Comparison of ENCODE assay signal across 8 mouse cellular contexts in the genomic region with DNA sequence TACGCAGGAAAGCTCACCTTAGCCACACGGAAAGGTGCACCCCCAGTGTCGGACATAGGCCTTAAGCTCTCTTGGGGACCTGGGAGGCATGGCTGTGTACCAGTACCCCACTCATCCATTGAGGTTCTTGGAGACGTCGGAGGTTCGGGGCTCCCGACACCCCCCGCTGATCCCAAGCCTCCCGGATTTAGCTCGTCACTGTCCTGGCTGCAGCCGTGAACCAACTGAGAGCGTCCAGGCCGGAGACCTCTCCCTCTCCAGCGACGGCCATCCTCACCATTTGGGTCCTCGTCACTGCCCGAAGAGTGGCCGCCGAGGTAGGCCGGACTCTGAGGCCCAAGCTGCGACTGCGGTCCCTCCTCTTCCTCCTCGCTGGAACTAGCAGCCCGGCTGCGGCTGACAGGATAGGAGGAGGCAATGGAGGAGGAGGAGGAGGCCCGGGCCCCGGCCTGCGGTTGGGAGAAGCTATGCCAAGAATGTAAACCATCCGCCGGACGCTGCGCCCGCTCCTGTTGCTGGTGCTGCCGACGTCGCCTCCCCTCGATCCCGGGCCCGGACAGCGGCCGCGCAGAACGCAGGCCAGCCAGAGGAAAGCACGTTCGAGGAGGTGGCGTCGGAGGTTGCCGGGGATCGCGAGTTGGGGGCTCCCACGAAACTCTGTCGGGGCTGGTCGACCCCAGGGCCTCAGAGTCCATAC. TPM values are rescaled to one million over a fixed set of nuclear protein-coding genes. Genes with fewer than 3 reads are reported as not detected.
DNase-seq lines count a peak whose midpoint lies in the region; ATAC-seq and TF ChIP-seq lines count a peak whose summit lies in the region.

No protein-coding gene starts in this region.

- WGBS in embryonic facial prominence, embryonic 14.5 days = 4% methylated on average over 24 of the region's 53 CpGs
- 3% methylated on average over 51 of the region's 53 CpGs for WGBS in hindbrain, embryonic 11.5 days
- 2% methylated on average over 51 of the region's 53 CpGs for WGBS in limb, embryonic 15.5 days

- H3K36me3 ChIP-seq in megakaryocyte, embryonic 14.5 days (replicated peaks; ENCODE audit: low read length) = peaks cover 2% of the 10 kb centered on the region
- H3K36me3 ChIP-seq in embryonic facial prominence, embryonic 14.5 days (ENCODE audit: control insufficient read depth, insufficient read depth, low read length) = peaks cover 7% of the 10 kb centered on the region; the same call in 1 of the 2 replicates
- no peaks in the 10 kb centered on the region for H3K36me3 ChIP-seq in hindbrain, embryonic 11.5 days (ENCODE audit: control insufficient read depth, insufficient read depth, low read length)
- H3K36me3 ChIP-seq in limb, embryonic 15.5 days = peaks cover 6% of the 10 kb centered on the region
- H3K36me3 ChIP-seq in myocyte (ENCODE audit: control insufficient read depth, insufficient read depth) = no peaks in the 10 kb centered on the region

- peak overlapping the region; percentile 92 for H3K4me2 ChIP-seq in embryonic facial prominence, embryonic 14.5 days (ENCODE audit: low read depth, low read length)
- H3K4me2 ChIP-seq in hindbrain, embryonic 11.5 days (replicated peaks; ENCODE audit: low read depth, low read length) = peak overlapping the region; percentile 92
- H3K4me2 ChIP-seq in limb, embryonic 15.5 days = peak overlapping the region; percentile 87
- peak overlapping the region; percentile 97 for H3K4me2 ChIP-seq in myocyte (ENCODE audit: low read depth)

- ATAC-seq in megakaryocyte, adult 5-6 weeks (ENCODE audit: poor library complexity, severe bottlenecking) = no peak
- peak; percentile 16 for ATAC-seq in embryonic facial prominence, embryonic 14.5 days (ENCODE audit: low read depth)
- ATAC-seq in hindbrain, embryonic 11.5 days (ENCODE audit: low FRiP score) = peak; percentile 0; the same call in 1 of the 2 replicates
- ATAC-seq in limb, embryonic 15.5 days (ENCODE audit: insufficient number of reproducible peaks, low FRiP score, low TSS enrichment, low read depth) = no peak
- no peak for ATAC-seq in megakaryocyte-erythroid progenitor cell, adult 5-6 weeks (replicated peaks; ENCODE audit: low FRiP score, low TSS enrichment, poor library complexity, severe bottlenecking)

- H3K27me3 ChIP-seq in megakaryocyte, embryonic 14.5 days (replicated peaks) = peaks cover 100% of the 10 kb centered on the region
- H3K27me3 ChIP-seq in embryonic facial prominence, embryonic 14.5 days (replicated peaks; ENCODE audit: control insufficient read depth, insufficient read depth, low read length) = no peaks in the 10 kb centered on the region
- peaks cover 3% of the 10 kb centered on the region; the same call in 1 of the 2 replicates for H3K27me3 ChIP-seq in hindbrain, embryonic 11.5 days (ENCODE audit: control insufficient read depth, insufficient read depth, low read length)
- no peaks in the 10 kb centered on the region for H3K27me3 ChIP-seq in limb, embryonic 15.5 days
- H3K27me3 ChIP-seq in myocyte (ENCODE audit: control insufficient read depth, insufficient read depth, insufficient read length) = no peaks in the 10 kb centered on the region

- peak overlapping the region; percentile 94 for H3ac ChIP-seq in myocyte (ENCODE audit: control insufficient read depth, insufficient read length)

- peak overlapping the region; percentile 92 for H3K9ac ChIP-seq in embryonic facial prominence, embryonic 14.5 days (ENCODE audit: low read depth, low read length)
- peak overlapping the region; percentile 61 for H3K9ac ChIP-seq in hindbrain, embryonic 11.5 days (ENCODE audit: low read depth, low read length)
- peak overlapping the region; percentile 84 for H3K9ac ChIP-seq in limb, embryonic 15.5 days

- peaks cover 51% of the 10 kb centered on the region for H3K79me2 ChIP-seq in myocyte (ENCODE audit: control insufficient read depth, insufficient read depth)

- peaks cover 48% of the 10 kb centered on the region for H3K4me1 ChIP-seq in megakaryocyte, embryonic 14.5 days
- peaks cover 49% of the 10 kb centered on the region for H3K4me1 ChIP-seq in embryonic facial prominence, embryonic 14.5 days (ENCODE audit: control insufficient read depth, insufficient read depth, low read length)
- H3K4me1 ChIP-seq in hindbrain, embryonic 11.5 days (replicated peaks; ENCODE audit: control insufficient read depth, insufficient read depth, low read length) = peaks cover 36% of the 10 kb centered on the region
- H3K4me1 ChIP-seq in limb, embryonic 15.5 days = peaks cover 56% of the 10 kb centered on the region

- peak overlapping the region; percentile 99 for H3K27ac ChIP-seq in embryonic facial prominence, embryonic 14.5 days (replicated peaks; ENCODE audit: low read depth, low read length)
- peak overlapping the region; percentile 82; the same call in 1 of the 2 replicates for H3K27ac ChIP-seq in hindbrain, embryonic 11.5 days (ENCODE audit: low read depth, low read length)
- H3K27ac ChIP-seq in limb, embryonic 15.5 days = peak overlapping the region; percentile 99

- H3K9me3 ChIP-seq in megakaryocyte, embryonic 14.5 days = peaks cover 26% of the 10 kb centered on the region
- no peaks in the 10 kb centered on the region for H3K9me3 ChIP-seq in embryonic facial prominence, embryonic 14.5 days (ENCODE audit: control insufficient read depth, low read length)
- H3K9me3 ChIP-seq in hindbrain, embryonic 11.5 days (ENCODE audit: control insufficient read depth, low read length) = no peaks in the 10 kb centered on the region
- H3K9me3 ChIP-seq in limb, embryonic 15.5 days = no peaks in the 10 kb centered on the region

- DNase-seq in embryonic facial prominence, embryonic 14.5 days (ENCODE audit: low spot score) = peak; percentile 91
- DNase-seq in hindbrain, embryonic 11.5 days (ENCODE audit: low spot score) = peak; percentile 73
- DNase-seq in layer of hippocampus, postnatal 14 days (ENCODE audit: low spot score in 2 of 2) = no peak

- TF ChIP-seq POLR2A in myocyte (IDR thresholded peaks at IDR 0.05; ENCODE audit: insufficient read length, low read depth) = peak; percentile 64

- H3K4me3 ChIP-seq in megakaryocyte, embryonic 14.5 days (replicated peaks) = peak overlapping the region; percentile 64
- peak overlapping the region; percentile 67 for H3K4me3 ChIP-seq in embryonic facial prominence, embryonic 14.5 days (ENCODE audit: low read depth, low read length)
- peak overlapping the region; percentile 61 for H3K4me3 ChIP-seq in hindbrain, embryonic 11.5 days (ENCODE audit: low read depth, low read length)
- H3K4me3 ChIP-seq in limb, embryonic 15.5 days = peak overlapping the region; percentile 81
- peak overlapping the region; percentile 75 for H3K4me3 ChIP-seq in myocyte

TF ChIP-seq in myocyte, 11 proteins besides CTCF, POLR2A, EP300 and RAD21:
- TF ChIP-seq MYOG (IDR thresholded peaks at IDR 0.05; ENCODE audit: control insufficient read depth in 1 of 3, insufficient read depth in 1 of 3, insufficient read length in 2 of 3, low read depth in 2 of 3) (peak in 1 of 3 experiments; percentile 63), REST (IDR thresholded peaks at IDR 0.05; ENCODE audit: insufficient read depth, insufficient read length) (no peak), POLR2AphosphoS2 (IDR thresholded peaks at IDR 0.05; ENCODE audit: insufficient read length, low read depth) (peak; percentile 7), SRF (IDR thresholded peaks at IDR 0.05; ENCODE audit: control insufficient read depth, insufficient read length, low read depth) (no peak), USF1 (IDR thresholded peaks at IDR 0.05; ENCODE audit: low read depth) (no peak), MAX (IDR thresholded peaks at IDR 0.05; ENCODE audit: low read depth) (no peak), TCF12 (IDR thresholded peaks at IDR 0.05; ENCODE audit: insufficient read depth, poor library complexity, severe bottlenecking) (no peak), MYOD1 (IDR thresholded peaks at IDR 0.05; ENCODE audit: control insufficient read depth in 1 of 3, insufficient read length in 2 of 3, low read depth in 2 of 3) (peak in 2 of 3 experiments; percentile 1 to 22), E2F4 (IDR thresholded peaks at IDR 0.05; ENCODE audit: insufficient read depth) (no peak), TCF3 (IDR thresholded peaks at IDR 0.05; ENCODE audit: insufficient read length, low read depth) (no peak), CEBPB (IDR thresholded peaks at IDR 0.05; ENCODE audit: insufficient read depth, poor library complexity, severe bottlenecking) (no peak)

RNA-seq across cellular contexts. Expression of gene Arhgef17, which starts 1.1 kb away (rescaled TPM):
- polyA plus RNA-seq in megakaryocyte, embryonic 14.5 days (2012; ENCODE audit: insufficient read depth, low replicate concordance) = 1.3 TPM in 2 replicates
- total RNA-seq in megakaryocyte, adult 5-6 weeks (2015) = 0.09 and 0.21 TPM in 2 replicates
- total RNA-seq in megakaryocyte, adult 5-6 weeks (2017) = 0.12 TPM in 1 of 2 replicates, not detected in the other
- polyA plus RNA-seq in embryonic facial prominence, embryonic 14.5 days (2014; fragmentation: Nextera tagmentation; extraction: Ambion mirVana) = 16.3 and 16.8 TPM in 2 replicates
- 6.3 and 8.3 TPM in 2 replicates for polyA plus RNA-seq in hindbrain, embryonic 11.5 days (2014; fragmentation: Nextera tagmentation; extraction: Ambion mirVana)
- polyA plus RNA-seq in limb, embryonic 15.5 days (2015; fragmentation: Nextera tagmentation; extraction: Ambion mirVana) = 8.0 and 8.5 TPM in 2 replicates
- 24.7 TPM for polyA plus RNA-seq in myocyte (2012; fragmentation: generic; extraction: Trizol)
- total RNA-seq in layer of hippocampus, postnatal 14 days (2021) = 100 to 1,000 TPM; 113 to 117 TPM
- not detected in 2 replicates for total RNA-seq in megakaryocyte-erythroid progenitor cell, adult 5-6 weeks (2014; fragmentation: Nextera tagmentation)
- total RNA-seq in megakaryocyte-erythroid progenitor cell, adult 5-6 weeks (2017) = not detected in 2 replicates

RNA-seq across cellular contexts. Expression of gene P2ry6, which starts 43.7 kb away (rescaled TPM):
- 7.0 and 20.0 TPM in 2 replicates for polyA plus RNA-seq in megakaryocyte, embryonic 14.5 days (2012; ENCODE audit: insufficient read depth, low replicate concordance)
- total RNA-seq in megakaryocyte, adult 5-6 weeks (2015) = 32.8 and 34.2 TPM in 2 replicates
- total RNA-seq in megakaryocyte, adult 5-6 weeks (2017) = 12.0 and 12.9 TPM in 2 replicates
- polyA plus RNA-seq in embryonic facial prominence, embryonic 14.5 days (2014; fragmentation: Nextera tagmentation; extraction: Ambion mirVana) = 6.9 and 7.3 TPM in 2 replicates
- polyA plus RNA-seq in hindbrain, embryonic 11.5 days (2014; fragmentation: Nextera tagmentation; extraction: Ambion mirVana) = 3.1 and 3.3 TPM in 2 replicates
- 6.0 and 7.9 TPM in 2 replicates for polyA plus RNA-seq in limb, embryonic 15.5 days (2015; fragmentation: Nextera tagmentation; extraction: Ambion mirVana)
- polyA plus RNA-seq in myocyte (2012; fragmentation: generic; extraction: Trizol) = 0.13 TPM
- total RNA-seq in layer of hippocampus, postnatal 14 days (2021) = 1 to 10 TPM; 3.0 to 6.0 TPM
- total RNA-seq in megakaryocyte-erythroid progenitor cell, adult 5-6 weeks (2014; fragmentation: Nextera tagmentation) = not detected in 2 replicates
- total RNA-seq in megakaryocyte-erythroid progenitor cell, adult 5-6 weeks (2017) = not detected in 2 replicates

Comparison
In these comparisons a context has a peak if more than half of its experiments do, and no peak if none do; other contexts are left out.
1. ATAC-seq: peak in embryonic facial prominence, embryonic 14.5 days (single experiment) and hindbrain, embryonic 11.5 days (single experiment); none in megakaryocyte, adult 5-6 weeks (single experiment), limb, embryonic 15.5 days (single experiment) and megakaryocyte-erythroid progenitor cell, adult 5-6 weeks (single experiment).
2. DNase-seq: peak in embryonic facial prominence, embryonic 14.5 days (single experiment) and hindbrain, embryonic 11.5 days (single experiment); none in layer of hippocampus, postnatal 14 days (0 of 2).
3. Peak in every context shown above with its lines, with median percentiles within 50 percentile points of each other: H3K4me3 ChIP-seq, H3K27ac ChIP-seq, H3K4me2 ChIP-seq and H3K9ac ChIP-seq.